Mouse (Mus musculus): ENCODE results near the gene Cfap61.

GRCm38 (mm10) chr2:146174173-146174572 lies 239.6 kb downstream of the Cfap61 start:
- TF ChIP-seq GATA1 (IDR thresholded peaks at IDR 0.05; ENCODE audit: borderline replicate concordance, low read length), result no peak
- no peak for TF ChIP-seq FLI1 (IDR thresholded peaks at IDR 0.05; ENCODE audit: low read length)
